Mouse (Mus musculus): ENCODE measurements around the gene Daam1.

Daam1 gene

DNA sequence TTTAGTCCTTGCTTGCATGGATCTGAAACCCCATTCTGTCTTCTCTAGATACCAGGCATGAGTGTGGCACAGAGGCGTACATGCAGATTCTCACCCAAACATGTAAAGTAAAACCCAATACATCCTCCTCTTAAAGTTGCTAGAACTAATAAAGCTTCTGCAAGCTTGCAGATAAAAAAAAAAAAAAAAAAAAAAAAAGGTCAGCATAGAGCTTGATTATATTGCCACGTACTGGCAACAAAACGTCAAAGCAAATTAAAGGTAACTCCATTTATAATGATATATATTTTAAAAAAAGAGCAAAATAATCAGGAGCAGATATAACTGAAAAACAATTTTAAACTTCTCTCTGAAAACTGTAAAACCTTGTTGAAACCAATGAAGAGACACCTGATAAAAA is 210.4 kb downstream of the Daam1 start:
- no peak for DNase-seq (ENCODE audit: low spot score in 2 of 2)

All from spleen, postnatal 10 days (tissue).